Mouse (Mus musculus) kidney, adult 2 months (tissue): ENCODE data around the gene Dedd2.

Source experiments
- CTCF ChIP-seq: fragments of 200-500 bp; conservative IDR thresholded peaks from 2 replicates; pipeline ENCODE4 v1.5.1; 2011; ENCODE audit warnings: low read depth, mild to moderate bottlenecking, control low read depth, low read length, moderate library complexity, mixed read lengths; ENCODE audit not compliant: insufficient read depth, insufficient read length
- POLR2A ChIP-seq: fragments of 200-500 bp; IDR thresholded peaks from one replicate; pipeline ENCODE4 v1.6.1; 2011; ENCODE audit warnings: low read depth, low read length, control low read depth

DNA sequence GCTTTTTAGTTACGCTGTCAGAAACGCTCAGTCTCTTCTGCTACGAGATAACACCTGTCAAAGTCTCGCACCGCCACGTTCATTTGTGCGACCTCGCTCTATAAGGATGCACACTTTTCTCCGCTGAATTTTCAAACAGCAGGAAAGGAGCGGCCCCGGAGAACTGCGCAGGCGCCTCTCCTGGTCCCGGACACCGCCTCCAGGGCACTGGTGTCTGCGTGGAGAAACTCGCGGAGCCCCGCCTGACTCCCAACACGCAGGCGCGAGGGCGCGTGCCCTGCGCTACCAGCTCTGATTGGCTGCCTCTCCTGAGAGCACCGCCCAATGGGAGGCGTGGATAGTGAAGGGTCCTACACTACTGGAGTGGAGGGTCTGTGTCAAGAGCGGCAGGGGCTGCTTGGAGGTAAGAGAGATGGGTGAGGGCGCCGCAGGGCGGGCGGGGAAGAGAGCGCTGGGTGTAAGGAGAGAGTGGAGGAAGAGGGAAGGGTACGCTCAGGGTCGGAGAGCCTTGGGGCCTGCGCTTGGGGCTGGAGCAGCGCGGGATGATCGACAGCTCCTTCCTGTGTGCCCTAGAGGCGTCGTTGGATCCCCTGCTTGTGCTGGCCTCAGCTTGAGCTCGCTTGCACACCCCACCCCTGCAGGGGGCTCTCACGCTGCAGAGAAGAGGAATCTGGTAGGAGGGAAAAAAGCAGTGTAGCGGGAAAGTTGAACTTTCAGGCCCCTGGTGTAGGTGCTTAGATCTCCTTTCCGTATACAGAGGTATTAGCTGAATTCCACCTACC lies 878 bp upstream of the Dedd2 start, which contains the start of gene Zfp526:
- no peak for TF ChIP-seq CTCF
- TF ChIP-seq POLR2A, result no peak
